Mouse (Mus musculus) stomach, embryonic 16.5 days (tissue): ENCODE results near the gene Mrps18a. TPM values are rescaled to one million over a fixed set of nuclear protein-coding genes. Genes with fewer than 3 reads are reported as not detected.

ENCODE experiments used
- ATAC-seq: fragments of 200-750 bp; cut with Nextera tagmentation; 2 replicates; pipeline ENCODE4 v1.8.0; 2017; ENCODE audit warnings: moderate number of reproducible peaks, moderate TSS enrichment; ENCODE audit not compliant: insufficient read depth, low FRiP score
- H3K27ac ChIP-seq: fragments of 300-500 bp; sonication (generic); 2 replicates; pipeline ENCODE4 v1.5.1; 2014; ENCODE audit warnings: low read length
- H3K27me3 ChIP-seq: fragments of 300-500 bp; sonication (generic); 2 replicates; pipeline ENCODE4 v1.6.1; 2014; ENCODE audit warnings: low read length, control low read depth, mixed read lengths; ENCODE audit not compliant: control insufficient read depth, insufficient read depth
- H3K36me3 ChIP-seq: fragments of 300-500 bp; sonication (generic); 2 replicates; pipeline ENCODE4 v1.6.1; 2014; ENCODE audit warnings: low read length; ENCODE audit not compliant: control insufficient read depth, insufficient read depth
- H3K4me1 ChIP-seq: fragments of 300-500 bp; sonication (generic); 2 replicates; pipeline ENCODE4 v1.6.1; 2014; ENCODE audit warnings: low read length, control low read depth, mixed read lengths; ENCODE audit not compliant: control insufficient read depth, insufficient read depth
- H3K4me2 ChIP-seq: fragments of 300-500 bp; sonication (generic); 2 replicates; pipeline ENCODE4 v1.6.1; 2014; ENCODE audit warnings: low read depth, low read length, mixed read lengths
- H3K4me3 ChIP-seq: fragments of 300-500 bp; sonication (generic); replicated peaks from 2 replicates; pipeline ENCODE4 v1.5.1; 2014; ENCODE audit warnings: mild to moderate bottlenecking, low read length
- H3K9ac ChIP-seq: fragments of 300-500 bp; sonication (generic); 2 replicates; pipeline ENCODE4 v1.6.1; 2014; ENCODE audit warnings: low read length
- H3K9me3 ChIP-seq: fragments of 300-500 bp; sonication (generic); replicated peaks from 2 replicates; pipeline ENCODE4 v1.6.1; 2016; ENCODE audit warnings: low read length, control low read depth; ENCODE audit not compliant: control insufficient read depth
- WGBS: fragments of 180-500 bp; shearing (Covaris S2); extraction: QIAGEN DNeasy Blood & Tissue Kit; methylation state at CpG from one replicate; pipeline ENCODE4 v1.1.7; 2014; 5-methylcytosine and 5-hydroxymethylcytosine counted together
- polyA plus RNA-seq: library from polyadenylated mRNA; unstranded; fragments of >200 nt; fragmentation: Nextera tagmentation; extraction: Ambion mirVana; gene quantifications from 2 replicates; pipeline ENCODE4 v1.2.1, GENCODE M21; 2015

Mrps18a gene
- polyA plus RNA-seq, 1 experiment from 2014 or later, result 126 TPM

GRCm38 (mm10) chr17:46116138-46116537, 5.4 kb downstream of the Mrps18a start:
- no peak for ATAC-seq

GRCm38 (mm10) chr17:46116881-46117280, 6.1 kb downstream of the Mrps18a start:
- no peaks in the 10 kb centered on the region for H3K27me3 ChIP-seq
- H3K4me2 ChIP-seq, result no peak overlapping the region
- H3K4me3 ChIP-seq, result no peak overlapping the region
- no peak overlapping the region for H3K9ac ChIP-seq
- WGBS, result 82% methylated on average over 3 of the region's 3 CpGs
- ATAC-seq, result no peak
- peaks cover 24% of the 10 kb centered on the region for H3K4me1 ChIP-seq
- no peaks in the 10 kb centered on the region for H3K9me3 ChIP-seq
- no peak overlapping the region for H3K27ac ChIP-seq
- H3K36me3 ChIP-seq, result peaks cover 10% of the 10 kb centered on the region; the same call in 1 of the 2 replicates

More at GRCm38 (mm10) chr17:46116138-46116537, 5.4 kb downstream of the Mrps18a start:
- Histone ChIP-seq H3K9ac (peak overlapping the region; percentile 31; the same call in 1 of the 2 replicates), H3K4me1 (peaks cover 30% of the 10 kb centered on the region), H3K27me3 (no peaks in the 10 kb centered on the region), H3K4me3 (no peak overlapping the region), H3K4me2 (no peak overlapping the region), H3K27ac (peak overlapping the region; percentile 19; the same call in 1 of the 2 replicates), H3K36me3 (peaks cover 10% of the 10 kb centered on the region; the same call in 1 of the 2 replicates), H3K9me3 (no peaks in the 10 kb centered on the region)
- WGBS, result 61% methylated on average over 11 of the region's 11 CpGs

- peaks cover 10% of the 10 kb centered on the region; the same call in 1 of the 2 replicates for H3K36me3 ChIP-seq
- peaks cover 24% of the 10 kb centered on the region for H3K4me1 ChIP-seq
- no peaks in the 10 kb centered on the region for H3K27me3 ChIP-seq
- no peak overlapping the region for H3K4me2 ChIP-seq
- no peak overlapping the region for H3K4me3 ChIP-seq
- WGBS, result 70% methylated on average over 13 of the region's 13 CpGs
- H3K27ac ChIP-seq, result no peak overlapping the region
- ATAC-seq, result no peak
- no peak overlapping the region for H3K9ac ChIP-seq
- H3K9me3 ChIP-seq, result no peaks in the 10 kb centered on the region
These were observed 7.0 kb downstream of the Mrps18a start for GRCm38 (mm10) chr17:46117623-46118422.

- Histone ChIP-seq H3K9ac (no peak overlapping the region), H3K36me3 (peaks cover 14% of the 10 kb centered on the region), H3K27me3 (no peaks in the 10 kb centered on the region), H3K4me2 (no peak overlapping the region), H3K4me3 (no peak overlapping the region), H3K9me3 (no peaks in the 10 kb centered on the region), H3K27ac (no peak overlapping the region), H3K4me1 (peaks cover 24% of the 10 kb centered on the region)
- 51% methylated on average over 4 of the region's 4 CpGs for WGBS
- ATAC-seq, result no peak
These were observed 7.7 kb downstream of the Mrps18a start for GRCm38 (mm10) chr17:46118423-46118850.

GRCm38 (mm10) chr17:46119641-46120040, 8.9 kb downstream of the Mrps18a start:
- H3K4me1 ChIP-seq, result peaks cover 24% of the 10 kb centered on the region
- no peak overlapping the region for H3K27ac ChIP-seq
- peaks cover 20% of the 10 kb centered on the region for H3K36me3 ChIP-seq
- H3K9ac ChIP-seq, result no peak overlapping the region
- no peak overlapping the region for H3K4me2 ChIP-seq
- no peaks in the 10 kb centered on the region for H3K27me3 ChIP-seq
- no peaks in the 10 kb centered on the region for H3K9me3 ChIP-seq
- H3K4me3 ChIP-seq, result no peak overlapping the region
- ATAC-seq, result no peak
- 88% methylated on average over 10 of the region's 10 CpGs for WGBS

GRCm38 (mm10) chr17:46122791-46123190, 12.0 kb downstream of the Mrps18a start:
- Histone ChIP-seq H3K27me3 (no peaks in the 10 kb centered on the region), H3K4me2 (no peak overlapping the region), H3K9me3 (no peaks in the 10 kb centered on the region), H3K4me3 (no peak overlapping the region), H3K27ac (no peak overlapping the region), H3K36me3 (peaks cover 33% of the 10 kb centered on the region), H3K9ac (no peak overlapping the region), H3K4me1 (peaks cover 6% of the 10 kb centered on the region; the same call in 1 of the 2 replicates)
- 98% methylated on average over 4 of the region's 4 CpGs for WGBS
- no peak for ATAC-seq

- Histone ChIP-seq H3K27me3 (no peaks in the 10 kb centered on the region), H3K4me3 (no peak overlapping the region), H3K4me1 (peaks cover 2% of the 10 kb centered on the region; the same call in 1 of the 2 replicates), H3K4me2 (no peak overlapping the region), H3K27ac (no peak overlapping the region), H3K36me3 (peaks cover 33% of the 10 kb centered on the region; the same call in 1 of the 2 replicates), H3K9ac (no peak overlapping the region), H3K9me3 (no peaks in the 10 kb centered on the region)
- 88% methylated on average over 4 of the region's 4 CpGs for WGBS
- ATAC-seq, result no peak
These were observed 12.5 kb downstream of the Mrps18a start for GRCm38 (mm10) chr17:46123285-46123684.

GRCm38 (mm10) chr17:46123953-46124700, 13.3 kb downstream of the Mrps18a start:
- ATAC-seq, result no peak
- H3K36me3 ChIP-seq, result peaks cover 32% of the 10 kb centered on the region; the same call in 1 of the 2 replicates

GRCm38 (mm10) chr17:46126608-46127007, 15.8 kb downstream of the Mrps18a start:
- H3K9me3 ChIP-seq, result no peaks in the 10 kb centered on the region
- H3K27me3 ChIP-seq, result no peaks in the 10 kb centered on the region
- H3K4me3 ChIP-seq, result no peak overlapping the region
- H3K9ac ChIP-seq, result no peak overlapping the region
- H3K36me3 ChIP-seq, result peaks cover 29% of the 10 kb centered on the region; the same call in 1 of the 2 replicates
- 54% methylated on average over 6 of the region's 6 CpGs for WGBS
- no peak for ATAC-seq
- no peaks in the 10 kb centered on the region for H3K4me1 ChIP-seq
- H3K4me2 ChIP-seq, result no peak overlapping the region
- no peak overlapping the region for H3K27ac ChIP-seq

More at GRCm38 (mm10) chr17:46123953-46124700, 13.3 kb downstream of the Mrps18a start:
- H3K9ac ChIP-seq, result no peak overlapping the region
- no peaks in the 10 kb centered on the region for H3K27me3 ChIP-seq
- H3K4me1 ChIP-seq, result no peaks in the 10 kb centered on the region
- H3K4me3 ChIP-seq, result no peak overlapping the region
- WGBS, result 88% methylated on average over 12 of the region's 12 CpGs
- no peak overlapping the region for H3K4me2 ChIP-seq
- no peak overlapping the region for H3K27ac ChIP-seq
- no peaks in the 10 kb centered on the region for H3K9me3 ChIP-seq
